Mouse (Mus musculus) spleen, adult 2 months (tissue): ENCODE data around the gene Nav2. TPM values are rescaled to one million over a fixed set of nuclear protein-coding genes. Genes with fewer than 3 reads are reported as not detected.

Source experiments
- DNase-seq, 2 experiments: peaks; one replicate each; pipeline versions ENCODE4 v3.0.0 to v3.0.0-alpha.2; 2012 to 2021; ENCODE audit warnings: low spot score in 2 of 2, low read depth in 1 of 2
- H3K27ac ChIP-seq: fragments of 200-500 bp; 2 replicates; pipeline ENCODE4 v1.5.1; 2012; ENCODE audit warnings: low read length, inconsistent platforms; ENCODE audit not compliant: insufficient read depth
- H3K27me3 ChIP-seq: fragments of 200-500 bp; 2 replicates; pipeline ENCODE4 v1.6.1; 2012; ENCODE audit warnings: mild to moderate bottlenecking, moderate library complexity, low read length, inconsistent platforms; ENCODE audit not compliant: control insufficient read depth, insufficient read depth
- H3K36me3 ChIP-seq: fragments of 200-500 bp; 2 replicates; pipeline ENCODE4 v1.6.1; 2012; ENCODE audit warnings: mild to moderate bottlenecking, low read length, inconsistent platforms; ENCODE audit not compliant: control insufficient read depth, insufficient read depth
- H3K4me1 ChIP-seq: fragments of 200-500 bp; 2 replicates; pipeline ENCODE4 v1.6.1; 2011; ENCODE audit warnings: inconsistent platforms; ENCODE audit not compliant: control insufficient read depth, insufficient read depth, insufficient read length
- H3K4me3 ChIP-seq: fragments of 200-500 bp; 2 replicates; pipeline ENCODE4 v1.5.1; 2011; ENCODE audit warnings: mild to moderate bottlenecking, inconsistent platforms; ENCODE audit not compliant: insufficient read depth, insufficient read length; ENCODE audit errors: extremely low read depth
- CTCF ChIP-seq: fragments of 200-500 bp; IDR thresholded peaks from 2 replicates; pipeline ENCODE4 v1.5.1; 2011; ENCODE audit warnings: mild to moderate bottlenecking, inconsistent platforms; ENCODE audit not compliant: insufficient read depth, insufficient read length, insufficient replicate concordance; ENCODE audit errors: extremely low read depth
- POLR2A ChIP-seq: fragments of 200-500 bp; IDR thresholded peaks from 2 replicates; pipeline ENCODE4 v1.6.1; 2011; ENCODE audit warnings: low read depth, low read length, inconsistent platforms
- WGBS: fragments of 180-500 bp; shearing (Covaris S2); methylation state at CpG from one replicate; pipeline ENCODE4 v1.1.7; 2018; 5-methylcytosine and 5-hydroxymethylcytosine counted together
- polyA plus RNA-seq: library from polyadenylated mRNA; depleted of rRNA; stranded (reverse); fragments of >200 nt; gene quantifications from 2 replicates; pipeline ENCODE4 v1.2.3, GENCODE M21; 2012

The Nav2 gene
- polyA plus RNA-seq, 1 experiment = 3.5 TPM

DNA sequence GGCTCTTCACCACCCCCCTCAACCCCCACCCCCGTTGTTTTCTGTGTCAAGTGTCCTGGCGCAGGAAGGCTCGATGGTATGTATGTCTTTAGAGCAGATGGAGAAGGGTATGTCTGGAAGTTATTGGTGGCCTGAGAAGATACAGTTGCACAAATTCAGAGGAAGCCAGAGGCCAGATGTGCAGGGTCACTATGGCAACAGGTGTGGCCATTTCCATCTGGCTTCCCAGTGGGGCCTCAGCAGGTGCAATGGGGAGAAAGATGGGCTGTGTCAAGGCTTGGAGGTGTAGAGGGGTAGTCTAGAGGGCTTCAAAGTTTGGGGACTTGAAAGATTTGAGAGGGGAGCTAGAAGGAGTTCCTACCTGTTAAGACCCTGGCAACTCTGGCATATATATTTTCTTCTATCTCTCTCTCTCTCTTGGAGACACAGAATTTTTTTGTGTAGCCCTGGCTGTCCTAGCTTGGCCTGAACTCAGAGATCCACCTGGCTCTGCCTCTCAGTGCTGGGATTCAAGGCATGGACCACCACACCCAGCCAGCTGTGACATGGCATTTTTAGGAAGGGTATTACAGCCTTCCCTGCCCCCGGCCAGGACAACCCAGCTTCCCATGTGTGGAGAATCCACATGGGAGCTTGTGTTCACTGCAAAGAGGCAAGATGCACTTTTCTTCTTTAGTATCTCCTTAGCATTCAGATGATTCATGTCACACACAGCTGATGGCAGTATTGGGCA is 435.4 kb downstream of the Nav2 start:
- TF ChIP-seq POLR2A = no peak
- TF ChIP-seq CTCF = no peak
- no peaks in the 10 kb centered on the region for H3K27me3 ChIP-seq
- no peak for DNase-seq
- no peaks in the 10 kb centered on the region for H3K36me3 ChIP-seq
- H3K27ac ChIP-seq = no peak overlapping the region
- H3K4me3 ChIP-seq = no peak overlapping the region
- H3K4me1 ChIP-seq = peaks cover 10% of the 10 kb centered on the region; the same call in 1 of the 2 replicates
- 48% methylated on average over 4 of the region's 4 CpGs for WGBS

DNA sequence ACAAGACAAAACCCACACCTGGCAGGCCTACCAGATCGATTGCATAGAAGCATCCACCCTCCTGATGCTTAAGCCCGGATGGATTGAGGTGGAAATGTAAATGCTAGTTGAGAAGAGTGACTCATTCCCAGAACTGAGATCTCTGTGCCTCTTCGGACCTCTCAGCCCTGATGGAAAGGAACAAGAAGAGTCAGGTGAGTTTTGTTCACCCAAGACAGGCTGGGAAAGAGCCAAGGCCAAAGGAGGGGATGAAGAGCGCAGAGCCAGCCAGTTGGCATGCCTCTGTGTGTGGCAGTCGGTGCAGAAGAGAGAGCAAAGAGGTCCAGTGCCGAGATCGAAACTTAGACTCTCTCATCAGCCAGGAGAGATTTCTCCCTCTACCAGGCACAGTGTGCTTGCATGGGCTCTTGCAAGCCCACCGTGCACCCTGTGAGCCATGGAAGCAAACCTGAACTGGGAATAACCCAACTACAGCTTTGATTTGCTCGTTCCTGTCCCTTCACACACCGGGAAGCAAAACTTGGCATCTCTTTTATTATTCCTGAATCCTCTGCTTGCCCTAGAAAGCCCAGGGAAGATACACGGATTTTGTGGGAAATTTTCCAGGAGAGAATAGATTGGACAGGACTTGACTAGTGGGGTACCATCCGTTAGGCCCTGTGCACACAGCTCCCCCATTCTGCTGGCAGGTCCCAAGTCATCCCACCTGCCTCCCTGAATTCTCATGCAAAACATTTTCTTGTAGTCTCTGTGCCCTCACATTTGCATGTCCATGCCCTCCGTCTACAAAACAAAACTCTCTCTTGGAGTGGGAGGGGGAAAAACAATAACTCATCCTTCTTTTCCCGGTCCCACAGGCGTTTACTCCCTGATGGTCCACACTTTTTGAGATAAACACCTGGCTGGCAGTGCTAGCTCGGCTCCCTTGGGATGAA is 439.1 kb downstream of the Nav2 start:
- no peak overlapping the region for H3K4me3 ChIP-seq
- no peaks in the 10 kb centered on the region for H3K27me3 ChIP-seq
- DNase-seq = no peak
- TF ChIP-seq POLR2A = no peak
- TF ChIP-seq CTCF = no peak
- no peak overlapping the region for H3K27ac ChIP-seq
- no peaks in the 10 kb centered on the region for H3K36me3 ChIP-seq
- H3K4me1 ChIP-seq = peaks cover 10% of the 10 kb centered on the region; the same call in 1 of the 2 replicates
- WGBS = 66% methylated on average over 16 of the region's 16 CpGs

DNA sequence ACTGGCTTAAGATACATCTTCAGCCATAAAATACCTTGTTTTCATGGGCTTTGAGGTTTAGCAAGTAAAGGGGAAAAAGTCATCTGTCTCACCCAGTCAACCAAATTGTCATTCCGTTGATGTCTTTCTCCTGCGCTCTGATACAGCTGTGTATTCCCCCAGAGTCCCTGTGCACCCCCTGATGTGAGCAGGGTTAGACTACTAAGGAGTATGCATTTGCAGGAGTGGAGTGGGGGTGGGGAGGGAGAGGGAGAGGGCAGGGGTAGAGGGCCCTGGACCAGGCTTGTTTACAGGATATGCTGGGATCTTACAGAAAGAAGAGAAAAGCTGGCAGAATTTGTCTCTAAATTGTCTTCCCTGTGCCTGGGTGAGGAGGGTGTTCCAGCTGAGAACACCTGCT is 440.1 kb downstream of the Nav2 start:
- H3K27me3 ChIP-seq = no peaks in the 10 kb centered on the region
- H3K27ac ChIP-seq = no peak overlapping the region
- H3K36me3 ChIP-seq = no peaks in the 10 kb centered on the region
- H3K4me3 ChIP-seq = no peak overlapping the region
- peaks cover under 1% of the 10 kb centered on the region; the same call in 1 of the 2 replicates for H3K4me1 ChIP-seq
- TF ChIP-seq CTCF (no peak), POLR2A (no peak)
- no peak for DNase-seq
- 50% methylated on average over 2 of the region's 2 CpGs for WGBS

DNA sequence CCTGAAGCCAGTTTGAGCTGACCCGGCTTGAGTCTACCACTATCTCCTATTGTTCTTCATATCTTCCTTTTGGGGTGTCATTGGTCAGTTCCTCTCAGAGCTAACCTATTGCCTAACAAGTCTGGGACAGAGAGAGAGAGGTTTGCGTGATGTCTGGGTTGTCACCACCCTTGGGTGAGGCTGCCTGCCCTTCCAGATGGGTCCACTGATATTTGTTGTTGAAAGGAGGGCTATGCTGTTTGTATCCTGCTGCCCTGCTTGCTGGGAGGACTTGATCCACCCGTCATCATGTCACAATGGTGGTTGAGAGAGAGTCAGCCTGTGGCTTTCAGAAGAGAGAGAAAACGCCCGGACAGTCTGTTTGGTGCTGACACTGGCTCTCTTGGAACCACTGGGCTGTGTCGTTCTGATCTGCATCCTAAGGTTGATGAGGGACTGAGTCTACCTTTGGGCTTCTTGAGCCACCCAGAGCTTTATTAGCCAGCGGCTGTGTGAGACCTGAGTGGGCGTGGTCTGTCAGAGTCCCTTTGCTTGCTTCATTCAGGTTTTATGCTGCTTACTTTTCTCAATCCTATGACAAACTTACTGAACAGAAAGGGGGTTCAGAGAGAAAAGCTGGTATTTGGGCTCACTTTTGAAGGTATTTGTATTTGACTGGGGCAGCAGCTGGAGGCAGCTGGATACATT is 441.9 kb downstream of the Nav2 start:
- TF ChIP-seq POLR2A (no peak), CTCF (no peak)
- no peak for DNase-seq
- no peaks in the 10 kb centered on the region for H3K36me3 ChIP-seq
- H3K27ac ChIP-seq = no peak overlapping the region
- WGBS = 81% methylated on average over 8 of the region's 8 CpGs
- no peaks in the 10 kb centered on the region for H3K4me1 ChIP-seq
- no peaks in the 10 kb centered on the region for H3K27me3 ChIP-seq
- no peak overlapping the region for H3K4me3 ChIP-seq

DNA sequence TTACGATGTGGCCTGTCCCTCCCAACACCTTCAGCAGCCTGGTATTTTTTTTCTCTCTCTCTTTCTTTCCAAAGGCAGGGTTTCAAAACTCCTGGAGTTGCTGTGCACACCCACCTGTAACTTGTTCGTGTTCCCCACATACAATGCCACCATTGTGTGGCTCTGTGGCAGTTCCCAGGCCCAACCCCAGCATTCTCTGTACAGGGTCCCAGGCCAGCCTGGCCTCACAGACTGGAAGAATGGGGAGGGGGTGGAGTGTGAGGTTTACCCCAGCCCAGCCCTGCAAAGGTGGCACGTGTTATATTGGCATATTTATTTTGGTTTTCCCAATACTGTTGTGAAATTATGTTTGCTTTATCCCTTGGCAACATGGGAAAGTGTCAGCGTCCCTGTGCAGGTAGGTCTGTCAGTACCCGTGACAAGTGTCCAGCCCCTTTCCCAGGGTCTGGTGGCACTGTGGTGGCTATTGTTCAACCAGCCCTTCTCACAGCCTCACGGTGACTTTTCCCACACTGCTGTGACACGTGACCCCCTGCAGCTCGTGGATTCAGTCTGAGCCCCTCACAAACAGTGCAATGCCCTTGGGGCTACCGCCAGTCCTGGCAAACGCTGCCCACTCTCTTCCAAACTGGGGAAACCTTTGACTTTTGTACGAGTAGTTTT is 443.2 kb downstream of the Nav2 start:
- Histone ChIP-seq H3K27ac (no peak overlapping the region), H3K4me1 (no peaks in the 10 kb centered on the region), H3K36me3 (no peaks in the 10 kb centered on the region), H3K27me3 (no peaks in the 10 kb centered on the region), H3K4me3 (no peak overlapping the region)
- no peak for TF ChIP-seq CTCF
- no peak for TF ChIP-seq POLR2A
- DNase-seq = no peak
- 75% methylated on average over 11 of the region's 11 CpGs for WGBS

DNA sequence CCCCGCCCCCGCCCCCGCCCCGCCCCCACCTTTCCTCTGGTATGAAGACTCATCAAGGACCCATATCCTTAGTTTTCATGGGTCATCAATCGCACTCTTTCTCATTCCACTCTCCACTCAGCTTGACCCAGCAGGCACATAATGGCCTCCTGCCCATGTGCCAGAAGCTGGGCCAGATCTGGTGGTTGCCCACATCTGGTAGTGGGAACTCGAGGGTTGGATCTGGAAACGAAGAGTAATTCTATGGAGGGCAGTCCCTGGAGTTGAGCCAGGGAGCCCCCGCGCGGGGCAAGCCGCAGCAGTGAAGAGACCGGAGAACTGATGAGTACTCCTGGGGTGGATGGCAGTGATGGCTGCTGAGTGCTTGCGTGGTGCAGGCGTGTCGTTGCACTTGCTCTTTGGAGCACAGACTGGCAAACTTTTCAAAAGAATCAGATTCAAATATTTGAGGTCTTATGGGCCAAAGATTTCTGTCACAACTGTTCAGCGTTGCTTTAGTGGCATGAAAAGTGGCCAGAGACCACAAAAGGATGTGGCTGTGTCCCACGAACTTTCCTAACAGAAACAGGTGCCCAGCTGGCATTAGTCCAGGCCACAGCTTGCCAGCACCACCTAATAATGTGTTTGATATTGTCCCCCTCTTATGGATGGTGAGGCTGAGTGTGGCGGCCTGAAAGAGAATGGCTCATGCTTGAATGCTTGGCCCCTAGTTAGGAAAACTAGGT is 449.1 kb downstream of the Nav2 start:
- TF ChIP-seq CTCF (no peak), POLR2A (no peak)
- no peak overlapping the region for H3K4me3 ChIP-seq
- H3K36me3 ChIP-seq = no peaks in the 10 kb centered on the region
- no peak overlapping the region for H3K27ac ChIP-seq
- H3K4me1 ChIP-seq = no peaks in the 10 kb centered on the region
- no peaks in the 10 kb centered on the region for H3K27me3 ChIP-seq
- WGBS = 81% methylated on average over 18 of the region's 18 CpGs
- no peak for DNase-seq
